Mouse (Mus musculus) gastrocnemius, adult 2 months (tissue): ENCODE measurements around the gene Fancc. TPM values are rescaled to one million over a fixed set of nuclear protein-coding genes. Genes with fewer than 3 reads are reported as not detected.
A peak's percentile ranks its signal among the peaks of the same experiment; 100 is the strongest.

ENCODE experiments used
- DNase-seq: peaks from one replicate; pipeline ENCODE4 v3.0.0; 2022
- H3K27ac ChIP-seq: fragments of 200-600 bp; 2 replicates; pipeline ENCODE4 v1.8.1; 2022; ENCODE audit warnings: mild to moderate bottlenecking
- H3K4me3 ChIP-seq: fragments of 200-600 bp; 2 replicates; pipeline ENCODE4 v1.8.1; 2022; ENCODE audit warnings: mild to moderate bottlenecking, moderate library complexity
- CTCF ChIP-seq: fragments of 200-600 bp; IDR thresholded peaks from 2 replicates; pipeline ENCODE4 v1.8.1; 2022; ENCODE audit warnings: antibody characterized with exemption, mild to moderate bottlenecking, moderate library complexity
- intact Hi-C: fragments of 180-260 bp; cut with DNase I; formaldehyde crosslinking; loops from one replicate; pipeline ENCODE4 v1.15.1; 2025
- total RNA-seq, 2 experiments: library from RNA; stranded (reverse); gene quantifications; 2 replicates each; pipeline ENCODE4 v1.2.3; 2021

Fancc gene
- total RNA-seq, 2 experiments from 2014 or later: 2.3 to 2.6 TPM

DNA sequence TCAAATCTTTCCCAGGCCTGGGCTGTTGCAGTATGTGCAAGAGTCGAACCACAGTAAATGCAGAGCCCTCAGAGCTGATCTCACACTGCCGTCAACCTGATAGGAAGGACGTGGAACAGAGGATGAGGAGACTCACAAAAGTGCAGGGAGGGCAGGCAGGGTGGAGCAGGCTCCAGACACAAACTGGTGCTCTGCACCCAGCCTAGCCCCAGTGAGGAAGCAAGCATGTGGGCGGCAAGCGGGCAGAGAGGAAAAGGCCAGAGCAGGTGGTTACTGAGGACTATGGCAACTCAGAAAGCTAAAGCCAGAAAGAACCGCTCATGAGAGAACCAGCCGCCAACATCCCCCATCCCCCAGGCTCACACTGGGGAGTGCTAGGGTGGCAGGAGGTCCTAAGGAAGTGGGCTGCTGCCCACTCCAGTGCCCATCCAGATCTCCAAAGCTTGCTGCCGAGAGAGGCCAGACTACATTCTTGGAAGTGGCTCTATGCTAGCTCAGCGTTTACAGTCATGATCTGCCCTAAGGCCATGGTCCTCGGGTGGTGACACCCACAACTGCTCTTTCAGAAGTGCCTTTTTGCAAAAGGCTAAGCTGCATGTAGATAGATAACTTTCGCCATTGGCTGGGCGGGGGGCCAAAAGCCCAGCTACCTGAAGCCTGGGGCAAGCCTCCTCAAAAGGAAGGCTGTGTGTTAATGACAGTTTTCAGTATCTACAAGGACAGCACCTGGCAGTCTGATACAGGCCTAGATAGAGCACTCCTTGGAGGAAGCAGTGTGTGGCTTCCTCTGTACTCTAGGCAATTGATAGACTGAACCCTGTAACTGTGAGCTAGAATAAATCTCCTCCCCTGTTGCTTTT, 183.1 kb downstream of the Fancc start:
- no peak for DNase-seq
- Histone ChIP-seq H3K4me3 (no peak overlapping the region), H3K27ac (peak overlapping the region; percentile 74)
- intact Hi-C loops: no loop called here
- no peak for TF ChIP-seq CTCF

DNA sequence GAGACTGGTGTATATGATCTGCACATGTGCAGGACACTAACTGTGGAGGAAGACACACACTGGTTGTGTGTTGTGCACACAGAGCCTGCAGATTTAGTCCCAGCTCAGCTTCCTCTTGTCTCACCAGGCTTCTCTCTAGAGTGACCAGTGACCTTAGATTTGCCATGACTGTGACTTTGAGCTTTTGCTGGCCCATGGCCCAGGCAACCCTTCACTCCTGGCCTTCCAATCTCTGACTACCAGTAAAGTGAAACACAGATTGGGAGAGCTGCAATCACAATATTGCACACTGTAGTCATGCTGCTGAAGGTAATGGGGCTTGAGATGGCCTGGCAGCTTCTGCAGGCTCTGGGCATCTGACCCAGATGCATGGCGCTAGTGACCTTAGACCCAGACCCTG, 183.8 kb downstream of the Fancc start:
- intact Hi-C loops: no loop called here
- Histone ChIP-seq H3K27ac (peak overlapping the region; percentile 74), H3K4me3 (no peak overlapping the region)
- peak; percentile 40 for DNase-seq
- no peak for TF ChIP-seq CTCF

DNA sequence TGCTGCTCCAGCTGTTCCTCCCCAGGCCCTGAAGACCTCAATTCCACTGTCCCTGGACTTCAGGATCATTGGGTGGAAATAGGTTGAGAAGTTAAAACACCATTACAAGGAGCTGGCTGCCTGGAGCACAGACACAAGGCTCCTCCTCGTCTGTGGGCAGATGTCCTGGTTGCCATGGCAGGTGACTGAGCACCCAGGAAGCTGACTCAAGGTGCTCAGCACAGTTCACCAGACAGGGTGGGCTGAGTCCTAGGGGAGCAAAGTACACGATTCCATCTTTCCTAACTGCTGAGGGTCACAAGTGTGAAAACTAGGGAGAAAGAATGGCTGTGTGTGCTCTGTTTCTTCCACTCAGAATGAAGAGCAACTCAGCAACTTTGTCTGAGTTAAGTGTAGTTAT, 185.9 kb downstream of the Fancc start:
- H3K4me3 ChIP-seq: no peak overlapping the region
- H3K27ac ChIP-seq: 0 out of 2 replicates have a peak overlapping the region, but pooled peaks have one; percentile 1
- no peak for DNase-seq
- intact Hi-C loops: no loop called here
- TF ChIP-seq CTCF: no peak

DNA sequence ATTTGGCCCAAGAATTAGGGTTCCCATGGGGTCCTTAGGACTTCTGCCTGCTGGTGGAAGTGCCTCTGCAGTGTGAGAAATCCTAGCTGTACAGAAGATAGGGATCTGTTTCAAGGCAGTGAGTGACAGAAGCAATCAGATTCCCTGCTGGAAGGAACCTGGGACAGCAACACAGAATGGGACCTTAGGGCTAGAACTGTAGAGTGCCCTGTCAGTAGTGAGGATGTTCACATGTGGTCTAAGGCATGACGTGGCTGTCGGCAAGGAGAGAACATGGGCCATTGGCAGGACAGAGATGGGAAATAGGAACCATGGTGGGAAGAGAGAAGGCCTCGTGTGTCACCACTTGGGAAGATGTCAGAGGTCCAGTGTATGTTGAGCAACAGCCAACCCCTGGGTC, 187.5 kb downstream of the Fancc start:
- intact Hi-C loops: no loop called here
- Histone ChIP-seq H3K27ac (0 out of 2 replicates have a peak overlapping the region, but pooled peaks have one; percentile 6), H3K4me3 (no peak overlapping the region)
- TF ChIP-seq CTCF: no peak
- DNase-seq: no peak

DNA sequence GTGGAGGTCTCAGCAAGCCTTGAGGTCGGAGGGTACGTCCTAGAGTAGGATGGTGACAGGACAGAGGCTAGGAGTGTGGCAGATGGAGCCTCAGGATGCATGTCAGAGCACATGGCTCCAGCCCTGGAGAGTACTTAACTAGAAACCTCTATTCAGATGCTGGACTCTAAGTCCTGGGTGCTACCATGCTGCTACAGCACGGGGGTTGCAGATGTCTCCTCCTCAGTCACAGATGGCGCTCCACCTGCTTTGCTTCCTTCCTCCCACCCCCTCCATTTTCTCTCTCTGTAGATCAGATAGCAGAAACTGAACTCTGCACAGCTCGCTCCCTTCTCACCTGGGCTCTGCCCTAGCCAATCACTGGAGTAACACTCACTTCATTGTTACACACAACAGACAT, 190.3 kb downstream of the Fancc start:
- Histone ChIP-seq H3K4me3 (no peak overlapping the region), H3K27ac (no peak overlapping the region)
- TF ChIP-seq CTCF: no peak
- no peak for DNase-seq
- intact Hi-C loops: no loop called here

DNA sequence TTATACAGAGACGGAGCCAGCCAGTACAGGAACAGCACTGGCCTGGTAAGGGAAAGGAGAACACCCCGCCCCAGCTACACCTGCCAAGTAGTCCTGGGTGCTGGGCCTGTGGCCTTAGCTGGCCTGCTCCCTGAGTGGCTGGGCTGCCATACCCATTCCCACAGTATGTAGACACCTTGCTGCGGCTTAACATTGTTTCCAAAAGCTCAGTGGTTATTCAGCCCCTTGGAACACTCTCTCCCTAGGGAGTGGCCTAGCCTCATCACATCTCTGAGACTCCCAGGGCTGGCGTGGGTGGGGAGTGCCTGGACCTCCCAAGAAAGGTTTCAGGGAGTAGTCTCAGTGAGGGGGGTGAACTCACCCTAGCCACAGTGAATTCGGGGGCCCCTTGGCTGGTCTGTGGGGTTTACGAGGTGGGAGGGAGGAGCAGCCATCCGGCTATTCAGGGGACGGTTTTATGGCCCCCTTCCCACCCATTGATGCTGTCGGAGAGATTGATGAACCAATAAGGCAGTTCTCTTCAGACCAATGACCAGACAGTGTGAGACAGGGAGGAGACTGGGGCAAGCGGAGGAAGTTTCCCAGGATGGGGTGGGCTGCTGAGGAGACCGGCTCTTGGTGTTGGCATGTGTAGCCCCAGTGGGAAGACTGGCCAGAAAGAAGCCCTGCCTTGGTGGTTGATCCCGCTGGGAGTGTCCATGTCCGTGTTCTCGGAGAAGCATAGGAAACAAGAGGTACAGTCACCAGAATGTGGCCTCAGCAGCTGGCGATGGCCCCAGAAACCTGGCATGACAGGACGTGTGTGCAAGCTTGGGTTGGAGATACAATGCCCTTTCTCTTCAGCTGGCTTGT, 191.7 kb downstream of the Fancc start:
- intact Hi-C loops: no loop called here
- Histone ChIP-seq H3K27ac (peak overlapping the region; percentile 81), H3K4me3 (peak overlapping the region; percentile 17)
- peak; percentile 70 for DNase-seq
- no peak for TF ChIP-seq CTCF

DNA sequence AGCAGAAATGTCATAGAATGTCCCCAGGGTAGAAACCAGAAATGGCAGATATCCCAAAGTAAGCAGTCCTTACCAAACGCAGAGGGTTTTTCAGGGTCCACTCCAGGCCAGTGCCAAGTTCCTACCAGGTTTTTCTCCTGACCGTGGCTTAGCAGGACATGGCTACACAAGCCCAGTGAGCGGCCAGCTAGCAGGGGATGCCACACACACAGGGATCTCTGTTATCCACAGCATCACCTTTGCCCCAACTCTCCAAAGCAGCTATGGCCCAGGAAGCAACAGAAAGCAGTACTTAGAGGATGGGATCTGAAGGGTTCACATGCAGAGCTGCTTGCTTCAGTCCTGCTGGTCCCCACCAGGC, 192.3 kb downstream of the Fancc start:
- H3K4me3 ChIP-seq: peak overlapping the region; percentile 17
- no peak for TF ChIP-seq CTCF
- no peak for DNase-seq
- intact Hi-C loops: no loop called here
- H3K27ac ChIP-seq: peak overlapping the region; percentile 81

DNA sequence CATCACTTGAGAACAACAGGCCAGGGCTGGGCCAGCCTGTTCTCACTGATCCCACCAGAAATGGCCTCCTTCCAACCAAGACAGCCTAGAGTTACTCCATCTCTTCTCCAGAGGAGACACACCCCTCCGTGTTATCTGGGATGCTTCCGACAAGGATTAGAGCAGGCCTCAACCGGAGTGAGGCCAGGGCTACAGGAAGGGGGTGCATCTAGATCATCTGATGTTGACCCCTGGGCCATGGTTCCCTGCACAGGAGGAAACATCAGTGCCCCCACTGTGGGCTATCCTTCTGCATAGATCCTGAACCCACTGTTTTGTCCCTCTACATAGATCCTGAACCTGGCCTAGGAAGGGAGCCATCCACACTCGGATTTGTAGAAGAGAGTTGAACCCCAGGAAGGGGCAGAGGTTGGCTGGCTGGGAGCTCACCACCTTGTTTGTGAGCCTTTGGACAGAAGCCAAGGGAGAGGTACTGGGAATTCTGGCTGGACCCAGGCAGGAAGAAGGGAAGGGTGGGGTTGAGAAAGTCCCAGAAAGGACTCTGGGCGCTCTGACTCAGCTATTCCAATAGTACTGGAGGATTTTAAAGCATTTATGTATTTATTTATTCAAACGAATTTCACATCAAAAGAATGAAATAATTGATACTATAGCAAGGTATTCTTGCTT, 192.8 kb downstream of the Fancc start:
- peak overlapping the region; percentile 81 for H3K27ac ChIP-seq
- intact Hi-C loops: no loop called here
- no peak overlapping the region for H3K4me3 ChIP-seq
- no peak for TF ChIP-seq CTCF
- DNase-seq: no peak

DNA sequence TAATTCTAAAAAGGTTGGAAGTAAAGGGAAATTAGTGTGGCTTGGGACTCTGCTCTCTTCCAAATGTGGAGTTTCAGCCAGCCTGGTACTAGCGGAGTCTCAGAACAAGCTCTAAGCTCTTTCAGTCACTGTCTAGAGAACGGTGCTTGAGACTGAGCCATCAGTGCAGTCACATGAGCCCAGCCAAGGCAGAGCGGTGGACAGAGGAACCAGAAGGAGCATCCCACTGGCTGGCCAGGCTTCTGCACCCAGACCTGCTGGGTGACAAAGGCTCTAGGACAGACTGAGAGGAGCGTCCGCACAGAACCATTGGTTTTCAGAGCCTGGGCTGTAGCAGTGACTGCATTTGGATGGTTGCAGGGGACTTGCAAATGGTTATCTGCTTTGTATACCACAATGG, 194.7 kb downstream of the Fancc start:
- H3K4me3 ChIP-seq: no peak overlapping the region
- no peak for DNase-seq
- intact Hi-C loops: no loop called here
- no peak for TF ChIP-seq CTCF
- peak overlapping the region; percentile 64; the same call in 1 of the 2 replicates for H3K27ac ChIP-seq

DNA sequence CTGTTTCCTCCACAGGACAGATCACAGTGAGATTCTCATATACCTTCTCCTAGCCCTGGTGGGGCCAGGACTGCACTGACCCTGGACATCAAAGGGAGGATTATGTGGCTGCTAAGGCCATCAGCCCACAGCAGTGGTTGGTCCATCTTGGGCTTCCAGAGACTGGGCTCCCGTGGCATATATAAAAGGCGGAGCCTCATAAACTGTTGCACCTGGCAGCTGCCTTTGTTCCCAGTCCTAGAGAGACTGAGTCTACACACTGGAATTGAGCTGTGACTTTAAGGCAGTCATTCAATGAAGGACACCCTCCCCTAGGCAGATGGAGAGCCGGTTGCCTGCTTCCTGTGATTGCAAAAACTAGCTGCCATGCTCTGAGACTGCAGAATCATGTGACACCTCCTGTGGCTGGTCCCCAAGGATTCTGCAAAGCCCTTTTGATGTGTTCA, 195.3 kb downstream of the Fancc start:
- intact Hi-C loops: no loop called here
- DNase-seq: no peak
- no peak for TF ChIP-seq CTCF
- Histone ChIP-seq H3K4me3 (no peak overlapping the region), H3K27ac (peak overlapping the region; percentile 64)

DNA sequence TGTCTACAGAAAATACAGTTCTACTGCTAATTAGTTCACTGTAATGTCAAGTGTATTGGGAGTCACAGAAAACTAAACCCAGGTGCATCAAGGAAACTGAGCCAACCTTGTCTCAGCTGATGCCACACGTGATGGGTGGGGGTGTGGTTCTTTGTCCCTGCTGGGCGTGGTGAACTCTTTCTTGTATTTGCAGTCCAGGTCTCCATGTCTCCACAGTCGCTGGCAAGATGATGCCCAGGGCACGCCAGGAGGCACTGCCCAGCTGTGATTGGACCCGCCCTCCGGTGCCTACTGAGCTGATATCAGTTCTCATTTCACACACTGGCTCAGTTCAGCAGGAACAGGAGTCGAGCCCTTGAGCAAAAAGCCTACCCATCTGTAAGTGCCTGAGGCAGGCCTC, 196.1 kb downstream of the Fancc start:
- H3K27ac ChIP-seq: peak overlapping the region; percentile 64
- intact Hi-C loops: no loop called here
- H3K4me3 ChIP-seq: no peak overlapping the region
- DNase-seq: peak; percentile 83
- no peak for TF ChIP-seq CTCF

DNA sequence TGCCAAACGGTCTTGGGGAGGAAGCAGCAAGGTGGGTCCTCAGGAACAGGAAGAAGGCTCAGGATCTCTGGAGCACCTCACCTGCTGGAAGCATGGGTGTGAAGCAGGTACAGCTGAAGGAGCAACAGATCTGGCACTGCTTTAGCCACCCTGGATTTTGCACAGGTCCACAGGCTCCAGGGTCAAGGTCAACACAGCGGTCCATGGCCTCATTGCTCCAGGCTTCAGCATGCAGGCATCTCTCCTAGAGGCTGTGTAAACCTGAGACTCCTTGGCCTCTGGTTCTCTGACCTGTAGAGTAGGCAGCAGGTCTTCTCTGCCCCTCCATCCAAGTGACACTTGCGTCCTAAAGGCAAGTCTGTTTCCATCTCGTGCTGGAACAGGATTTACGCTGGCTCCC, 198.1 kb downstream of the Fancc start:
- TF ChIP-seq CTCF: no peak
- intact Hi-C loops: no loop called here

DNA sequence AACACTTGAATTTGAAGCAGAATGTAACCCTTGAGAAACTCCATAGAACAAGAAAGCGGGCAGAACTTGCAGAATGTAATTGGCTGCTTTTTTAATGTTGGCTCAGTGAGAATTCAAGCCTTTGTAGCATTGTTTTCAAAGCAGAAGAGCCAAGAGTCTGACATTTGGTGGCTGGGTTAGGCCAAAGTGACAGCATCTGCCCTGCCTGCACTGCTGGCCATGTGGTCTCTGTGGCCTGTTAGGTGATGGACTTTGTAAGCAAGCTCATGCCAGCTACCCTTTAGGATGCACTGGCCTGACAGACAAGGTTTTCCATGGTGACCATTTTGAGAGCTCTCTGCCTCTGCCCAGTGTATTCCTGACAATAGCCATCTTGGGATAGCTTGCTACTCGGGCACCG, 199.1 kb downstream of the Fancc start:
- no peak for DNase-seq
- peak overlapping the region; percentile 86 for H3K27ac ChIP-seq
- H3K4me3 ChIP-seq: no peak overlapping the region
- TF ChIP-seq CTCF: no peak
- intact Hi-C loops: no loop called here

More for the DNA sequence above, 198.1 kb downstream of the Fancc start:
- Histone ChIP-seq H3K4me3 (no peak overlapping the region), H3K27ac (peak overlapping the region; percentile 86)
- DNase-seq: no peak
